Mouse (Mus musculus): ENCODE results near the gene Emsy. TPM values are rescaled to one million over a fixed set of nuclear protein-coding genes. Genes with fewer than 3 reads are reported as not detected.

Gene Emsy
- total RNA-seq, 4 experiments from 2014 or later: 56.6 to 65.0 (median 59.1) TPM

- DNase-seq (ENCODE audit: low spot score in 2 of 2): no peak
Observed at GRCm38 (mm10) chr7:98543853-98544370, 112.7 kb downstream of the Emsy start.

DNA sequence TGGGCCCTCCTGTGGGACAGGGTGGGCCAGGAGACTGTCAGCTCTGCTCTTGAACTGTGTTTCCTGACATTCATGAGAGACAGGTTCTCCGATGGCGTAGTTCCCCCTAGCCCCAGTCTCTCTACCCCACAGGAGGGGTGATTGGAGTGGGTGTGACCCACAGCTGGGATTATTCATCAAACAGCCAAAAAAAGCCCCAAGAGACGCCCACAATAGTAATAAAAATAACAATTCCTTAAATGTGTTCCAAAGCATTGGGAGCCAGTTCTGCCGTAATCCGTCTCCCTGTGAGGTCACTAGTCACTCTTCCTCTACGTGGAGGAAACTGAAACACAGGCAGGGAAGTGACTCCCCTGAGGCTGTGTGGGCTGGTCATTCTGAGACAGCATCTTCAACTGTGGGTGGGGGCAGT, 113.8 kb downstream of the Emsy start:
- DNase-seq (ENCODE audit: low spot score in 2 of 2): peak in 1 of 2 experiments; percentile 15

GRCm38 (mm10) chr7:98542267-98542666, 114.3 kb downstream of the Emsy start:
- no peak for DNase-seq (ENCODE audit: low spot score in 2 of 2)

DNA sequence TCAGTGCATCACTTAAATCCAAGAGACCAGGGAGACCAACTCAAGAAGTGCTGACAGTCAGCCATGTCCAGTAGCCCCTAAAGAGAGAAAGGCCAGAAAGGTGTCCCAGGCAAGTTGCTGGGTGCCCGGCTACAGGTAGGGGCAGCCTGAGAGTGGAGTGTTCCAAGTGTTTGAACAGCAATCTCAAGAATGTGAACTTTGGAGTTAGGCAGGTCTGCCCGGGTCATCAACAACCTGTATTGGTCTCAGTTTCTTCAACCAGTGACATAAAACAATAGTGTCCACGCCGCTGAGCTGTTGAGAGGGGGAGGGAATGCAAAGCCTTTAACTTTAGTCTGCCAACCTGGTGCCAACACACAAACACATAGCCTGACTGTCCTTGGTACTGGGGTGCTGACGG, 115.0 kb downstream of the Emsy start:
- no peak for DNase-seq (ENCODE audit: low spot score in 2 of 2)

GRCm38 (mm10) chr7:98540879-98541278, 115.7 kb downstream of the Emsy start:
- no peak for DNase-seq (ENCODE audit: low spot score in 2 of 2)

DNA sequence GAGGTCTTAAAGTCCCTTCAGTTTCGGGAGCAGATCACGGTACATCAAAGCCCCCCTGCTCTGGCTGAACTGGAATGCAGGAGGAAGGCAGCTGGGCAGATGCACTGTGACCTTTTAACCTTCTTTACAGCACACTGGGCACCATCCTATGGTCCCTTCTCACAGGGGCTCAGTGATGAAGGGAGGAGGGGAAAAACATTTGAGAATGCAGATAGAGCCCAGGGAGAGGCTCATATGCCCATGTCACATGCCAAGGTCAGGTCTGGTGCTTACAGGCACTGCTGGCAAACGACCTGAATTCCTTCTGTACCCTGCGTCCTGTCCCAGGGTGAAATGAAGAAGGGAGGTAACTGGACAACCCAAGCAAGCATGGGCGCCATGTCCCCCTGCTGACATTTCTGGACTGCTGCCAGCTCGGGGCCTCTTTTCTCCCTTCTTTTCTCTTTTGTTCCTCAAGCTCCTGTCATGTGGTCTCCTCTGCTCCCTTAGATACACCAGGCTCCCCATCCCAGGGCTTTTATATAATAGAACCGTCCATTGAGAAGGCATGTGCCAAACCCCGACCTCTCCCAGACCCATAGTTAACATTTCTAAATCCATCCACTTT, 118.5 kb downstream of the Emsy start:
- no peak for DNase-seq (ENCODE audit: low spot score in 2 of 2)

GRCm38 (mm10) chr7:98537210-98537966, 119.2 kb downstream of the Emsy start:
- DNase-seq (ENCODE audit: low spot score in 2 of 2): no peak

Other genes with a start within 250 kb of the Emsy start
- under 1 TPM in 2 of 4 experiments, not detected in 2; 0.38 to 0.39 TPM for gene Gucy2d, start 216.4 kb downstream of the Emsy start, total RNA-seq (2022)
- 1 to 10 TPM; 4.1 to 6.4 (median 4.7) TPM for gene Lrrc32, start 167.5 kb downstream of the Emsy start, total RNA-seq (2022)
- 10 to 100 TPM; 55.7 to 68.5 (median 57.2) TPM for gene Thap12, start 46.3 kb upstream of the Emsy start, total RNA-seq (2022)
- gene Wnt11, start 178.3 kb upstream of the Emsy start, total RNA-seq (2022): under 1 TPM in 3 of 4 experiments, not detected in 1; 0.30 to 0.91 (median 0.52) TPM